Mouse (Mus musculus) ES-E14 (cell line): ENCODE results near the gene Kif15. TPM values are rescaled to one million over a fixed set of nuclear protein-coding genes. Genes with fewer than 3 reads are reported as not detected.

Experiments used
- DNase-seq: peaks from one replicate; pipeline ENCODE4 v3.0.0-alpha.2; 2013; ENCODE audit warnings: low read depth, low spot score
- H3K27ac ChIP-seq: 2 replicates; pipeline ENCODE4 v1.5.1; 2012; ENCODE audit warnings: low read depth, mild to moderate bottlenecking, low read length, moderate library complexity, mixed read lengths; ENCODE audit not compliant: poor library complexity, insufficient read depth, severe bottlenecking
- H3K36me3 ChIP-seq: 2 replicates; pipeline ENCODE4 v1.6.1; 2012; ENCODE audit warnings: mild to moderate bottlenecking, low read length, moderate library complexity, mixed read lengths; ENCODE audit not compliant: control insufficient read depth, poor library complexity, insufficient read depth, severe bottlenecking
- H3K4me1 ChIP-seq, 2 experiments: fragments of 150-350 bp in 1 of 2; sonication (generic) in 1 of 2; 2 replicates each; pipeline ENCODE4 v1.6.1; 2012; ENCODE audit warnings: low read length in 2 of 2, mild to moderate bottlenecking in 1 of 2, mixed read lengths in 1 of 2; ENCODE audit not compliant: control insufficient read depth in 2 of 2, insufficient read depth in 2 of 2, poor library complexity in 1 of 2
- H3K4me3 ChIP-seq, 2 experiments: fragments of 150-350 bp in 1 of 2; sonication (generic) in 1 of 2; 2 replicates each; pipeline ENCODE4 v1.5.1; 2012; ENCODE audit warnings: low read length in 2 of 2, low read depth in 1 of 2, mild to moderate bottlenecking in 1 of 2, mixed read lengths in 1 of 2; ENCODE audit not compliant: insufficient read depth in 1 of 2, poor library complexity in 1 of 2, severe bottlenecking in 1 of 2
- H3K9ac ChIP-seq: 2 replicates; pipeline ENCODE4 v1.6.1; 2012; ENCODE audit warnings: low read depth, mild to moderate bottlenecking, low read length, mixed read lengths; ENCODE audit not compliant: poor library complexity, insufficient read depth, severe bottlenecking
- H3K9me3 ChIP-seq: fragments of 150-350 bp; sonication (generic); 2 replicates; pipeline ENCODE4 v1.6.1; 2012; ENCODE audit warnings: low read depth, mild to moderate bottlenecking, low read length; ENCODE audit not compliant: control insufficient read depth, insufficient read depth
- CHD2 ChIP-seq: IDR thresholded peaks from 2 replicates; pipeline ENCODE4 v1.6.1; 2014; ENCODE audit warnings: mild to moderate bottlenecking, low read depth, low read length, inconsistent platforms
- HCFC1 ChIP-seq: IDR thresholded peaks from 2 replicates; pipeline ENCODE4 v1.6.1; 2012; ENCODE audit warnings: low read length, inconsistent platforms, borderline replicate concordance; ENCODE audit not compliant: insufficient read depth
- MAFK ChIP-seq: IDR thresholded peaks from 2 replicates; pipeline ENCODE4 v1.6.1; 2014; ENCODE audit warnings: mild to moderate bottlenecking, low read depth, low read length, inconsistent platforms; ENCODE audit not compliant: insufficient read depth
- ZC3H11A ChIP-seq: IDR thresholded peaks from 2 replicates; pipeline ENCODE4 v1.6.1; 2012; ENCODE audit warnings: low read depth, mild to moderate bottlenecking, inconsistent platforms, low read length, borderline replicate concordance
- ZNF384 ChIP-seq: IDR thresholded peaks from 2 replicates; pipeline ENCODE4 v1.6.1; 2012; ENCODE audit warnings: low read depth, low read length, inconsistent platforms
- in situ Hi-C, 2 experiments: fragments of 600-800 bp; cut with MboI; formaldehyde crosslinking; loops; one replicate each; pipeline ENCODE4 v1.15.1; 2025; ENCODE audit warnings: low sequenced_read_pairs in 2 of 2, inconsistent platforms in 1 of 2; ENCODE audit not compliant: unreplicated experiment in 2 of 2
- total RNA-seq: library from RNA; depleted of rRNA; stranded (reverse); fragments of 300-350 nt; gene quantifications from 2 replicates; pipeline ENCODE4 v1.2.3, GENCODE M21; 2012; rRNA removed

Kif15 gene
- 81.6 and 91.4 TPM in 2 replicates for total RNA-seq

DNA sequence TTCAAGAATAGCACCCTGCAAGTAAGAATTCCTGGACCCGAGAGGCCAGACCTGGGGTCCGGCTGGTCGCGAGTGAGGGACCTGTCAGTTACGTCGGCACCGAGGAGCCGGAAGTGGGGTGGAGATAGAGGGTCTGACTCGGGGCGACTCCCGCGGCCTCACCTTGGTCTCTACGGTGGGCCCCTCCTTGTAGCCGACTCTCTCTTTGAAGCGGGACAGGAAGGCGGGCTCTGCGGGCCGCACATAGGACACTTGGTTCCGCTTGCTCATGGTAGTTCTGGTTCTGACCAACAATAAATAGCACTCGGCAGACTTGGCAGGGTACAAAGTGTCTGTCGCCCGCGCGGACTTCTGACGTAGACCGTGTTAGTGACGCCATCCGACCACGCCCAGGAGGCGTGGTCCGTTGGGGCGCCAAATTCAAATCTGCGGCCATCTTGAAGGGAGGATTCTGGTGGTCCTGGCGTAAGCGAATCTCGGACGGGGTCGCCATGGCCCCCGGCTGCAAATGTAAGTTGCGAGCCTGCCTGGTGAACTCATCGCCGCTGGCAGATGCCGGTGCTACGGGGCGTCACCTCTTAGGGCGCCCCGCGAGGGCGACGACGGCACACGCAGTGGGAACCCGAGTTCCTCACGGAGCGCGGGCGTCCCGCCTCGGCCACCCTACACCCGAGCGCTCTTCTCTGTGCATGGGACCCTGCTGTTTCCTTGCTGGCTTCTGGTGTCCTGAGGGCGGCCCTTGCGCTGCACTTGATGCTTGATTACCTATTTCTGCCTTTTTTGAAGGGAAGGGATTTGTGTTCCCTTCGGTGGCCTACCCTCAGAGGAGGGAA lies at the start of gene Kif15, which contains the start of gene 1110059G10Rik:
Gene Kif15 (plus strand): TSS at position 404 of the 833 bp plus-strand sequence.
Gene 1110059G10Rik (minus strand): TSS at position 358 of the 833 bp plus-strand sequence.
- H3K9ac ChIP-seq = peak within 1 kb of the TSS; percentile 98
- H3K9me3 ChIP-seq = no peaks in the 10 kb centered on the region
- TF ChIP-seq ZNF384 (no peak), CHD2 (no peak), HCFC1 (0 out of 2 replicates have a peak, but pooled peaks have one; percentile 70), ZC3H11A (0 out of 2 replicates have a peak, but pooled peaks have one; percentile 21), MAFK (no peak)
- no peaks in the 10 kb centered on the region for H3K36me3 ChIP-seq
- peak within 1 kb of the TSS; percentile 95 to 98 for H3K4me3 ChIP-seq
- H3K27ac ChIP-seq = peak within 1 kb of the TSS; percentile 65
- DNase-seq = peak; percentile 91
- H3K4me1 ChIP-seq = peaks cover 4 to 8% of the 10 kb centered on the region in 2 experiments; a peak in 1 of 4 replicates
- in situ Hi-C loops = no loop called here

DNA sequence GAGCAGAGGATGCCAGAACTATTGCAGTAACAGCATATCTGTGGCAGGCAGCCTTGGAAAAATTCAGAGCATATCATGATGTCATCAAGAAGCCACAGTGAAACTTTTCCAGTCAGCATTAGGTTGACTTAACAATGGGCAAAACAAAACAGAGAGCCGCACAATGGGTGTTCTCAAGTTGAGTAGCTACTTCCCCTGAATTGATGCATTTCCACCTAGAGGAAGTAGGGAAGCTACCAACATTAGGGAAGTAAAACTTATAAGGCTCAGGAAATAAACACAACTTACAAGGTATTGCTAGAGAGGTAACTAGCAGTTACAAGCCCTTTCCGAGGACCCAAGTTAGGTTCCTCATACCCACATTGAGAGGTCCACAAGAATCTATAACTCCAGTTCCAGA lies 49.8 kb upstream of the Kif15 start:
- Histone ChIP-seq H3K36me3 (no peaks in the 10 kb centered on the region), H3K4me3 (no peak overlapping the region)
- in situ Hi-C loops = no loop called here

DNA sequence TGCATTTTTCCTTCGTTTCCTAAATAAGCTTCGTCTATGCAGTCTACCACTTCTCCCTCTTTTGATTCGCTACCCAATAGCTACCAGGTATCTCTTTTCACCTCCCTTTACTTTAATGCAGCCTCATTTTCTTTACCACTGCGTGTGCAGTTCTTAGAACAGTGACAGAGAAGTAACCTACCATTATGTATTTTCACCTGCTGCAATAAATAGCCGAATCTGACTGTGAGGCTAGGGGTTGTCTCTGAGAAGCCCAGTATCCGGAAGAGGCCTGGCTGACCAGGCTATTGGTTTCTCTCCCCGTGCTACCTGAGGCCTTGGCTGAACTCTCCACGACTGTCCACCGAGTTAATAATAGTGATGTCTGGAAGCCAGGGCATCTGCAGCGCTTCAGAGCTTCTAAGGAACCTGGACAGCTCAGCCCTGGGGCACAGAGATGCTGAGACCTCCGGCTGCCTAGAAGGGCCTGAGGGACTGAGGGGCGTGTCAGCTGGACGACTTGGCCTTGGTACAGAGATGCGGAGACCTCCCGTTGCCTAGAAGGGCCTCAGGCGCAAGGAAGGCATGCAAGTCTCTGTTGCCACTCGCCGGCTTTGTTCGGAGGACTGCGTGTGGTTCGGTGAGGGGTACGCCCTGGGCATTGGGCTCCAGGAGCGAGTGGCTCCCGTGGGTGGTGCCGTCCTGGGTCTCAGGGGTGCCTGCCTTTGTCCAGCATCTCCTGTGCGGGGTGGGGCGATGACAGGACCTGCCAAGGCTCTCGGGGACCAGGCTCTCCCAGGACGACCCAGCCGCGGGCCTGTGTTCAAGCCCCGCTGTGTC lies 47.9 kb upstream of the Kif15 start:
- TF ChIP-seq HCFC1 = peak; percentile 71; the same call in 1 of the 2 replicates
- TF ChIP-seq MAFK = no peak
- in situ Hi-C loops = no loop called here
- peak; percentile 56 for DNase-seq
- no peaks in the 10 kb centered on the region for H3K36me3 ChIP-seq
- peak overlapping the region; percentile 67 for H3K9ac ChIP-seq
- H3K4me1 ChIP-seq = no peaks in the 10 kb centered on the region
- H3K9me3 ChIP-seq = no peaks in the 10 kb centered on the region
- peak overlapping the region; percentile 70 to 72 for H3K4me3 ChIP-seq
- H3K27ac ChIP-seq = no peak overlapping the region

More for the DNA sequence above, 49.8 kb upstream of the Kif15 start:
- H3K9ac ChIP-seq = no peak overlapping the region
- no peaks in the 10 kb centered on the region for H3K4me1 ChIP-seq
- DNase-seq = no peak
- H3K9me3 ChIP-seq = no peaks in the 10 kb centered on the region
- no peak overlapping the region for H3K27ac ChIP-seq
- TF ChIP-seq ZC3H11A (no peak), HCFC1 (no peak), ZNF384 (no peak), MAFK (no peak), CHD2 (no peak)

DNA sequence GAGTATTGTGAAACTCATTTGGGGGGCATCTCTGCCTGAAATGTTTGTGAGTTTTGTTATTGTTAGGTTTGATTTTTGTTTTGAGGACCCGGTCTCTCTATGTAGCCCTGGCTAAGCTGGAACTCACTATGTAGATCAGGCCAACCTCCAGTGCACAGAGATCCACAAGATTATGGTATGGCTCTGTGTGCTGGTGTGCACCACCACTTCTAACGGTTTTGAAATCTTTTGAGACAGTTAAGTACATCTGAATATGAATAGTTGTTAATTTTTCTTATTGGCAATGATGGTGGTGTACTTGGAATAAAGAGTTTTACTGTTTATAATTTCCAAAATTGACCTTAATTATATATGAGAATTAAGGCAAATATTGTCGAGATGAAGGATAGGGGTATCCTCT lies 28.4 kb upstream of the Kif15 start:
- TF ChIP-seq ZC3H11A (no peak), HCFC1 (no peak), ZNF384 (no peak), CHD2 (no peak)
- no peak for DNase-seq
- no peak overlapping the region for H3K9ac ChIP-seq
- H3K4me1 ChIP-seq = no peaks in the 10 kb centered on the region
- no peak overlapping the region for H3K27ac ChIP-seq
- peak overlapping the region; percentile 72 to 100 for H3K4me3 ChIP-seq
- H3K36me3 ChIP-seq = peaks cover 18% of the 10 kb centered on the region
- H3K9me3 ChIP-seq = no peaks in the 10 kb centered on the region
- in situ Hi-C loops = no loop called here
